Mouse (Mus musculus) bone marrow macrophage, adult 2 months (primary cell): ENCODE measurements around the gene Clstn3.

Experiments
- CTCF ChIP-seq: IDR thresholded peaks from 2 replicates; pipeline ENCODE4 v1.5.1; 2012; ENCODE audit warnings: low read depth, mild to moderate bottlenecking, low read length, moderate library complexity
- POLR2A ChIP-seq: IDR thresholded peaks from 2 replicates; pipeline ENCODE4 v1.6.1; 2012; ENCODE audit warnings: mild to moderate bottlenecking, low read depth, low read length, borderline replicate concordance

DNA sequence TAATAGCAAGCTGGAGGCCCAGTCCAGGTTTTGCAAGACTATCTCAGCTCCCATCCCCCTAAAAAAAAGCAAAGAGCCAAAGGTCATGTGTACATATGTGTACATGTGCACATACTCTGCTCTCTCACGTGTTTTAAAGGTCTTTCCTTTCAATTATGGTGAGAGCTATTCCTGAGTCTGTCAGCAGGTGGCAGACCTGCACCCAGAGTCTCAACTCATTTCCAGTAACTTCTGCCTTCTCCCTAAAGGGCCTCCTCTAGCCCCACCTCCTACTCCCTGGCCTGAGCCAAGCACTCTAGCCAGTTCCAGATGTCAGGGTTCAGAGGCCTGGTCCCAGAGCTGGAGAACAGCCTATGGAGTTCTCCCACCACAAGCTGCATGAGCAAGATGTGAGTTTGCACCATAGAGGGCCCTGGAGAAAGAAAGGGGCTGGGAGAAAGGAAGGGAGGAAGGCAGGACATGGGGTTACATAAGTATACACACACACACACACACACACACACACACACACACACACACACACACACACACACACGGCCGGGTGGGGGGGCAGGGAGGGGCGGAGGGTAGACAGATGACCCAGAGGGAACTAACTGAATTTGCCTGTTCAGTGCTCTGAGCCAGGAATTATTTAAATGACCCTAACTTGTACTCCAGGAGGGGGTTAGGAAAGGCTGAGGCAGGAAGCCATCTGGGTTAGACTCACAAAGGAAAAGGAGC is 28.4 kb upstream of the Clstn3 start, which contains the start of gene C1rl:
- TF ChIP-seq POLR2A (no peak), CTCF (peak; percentile 35; the same call in 1 of the 2 replicates)
